Mouse (Mus musculus) embryo, embryonic 9.5 days (tissue): ENCODE results near the gene 4921524J17Rik.

ENCODE experiments used
- DNase-seq: peaks from one replicate; pipeline ENCODE4 v3.0.0-alpha.2; 2017; ENCODE audit errors: extremely low spot score

Gene 4921524J17Rik

DNA sequence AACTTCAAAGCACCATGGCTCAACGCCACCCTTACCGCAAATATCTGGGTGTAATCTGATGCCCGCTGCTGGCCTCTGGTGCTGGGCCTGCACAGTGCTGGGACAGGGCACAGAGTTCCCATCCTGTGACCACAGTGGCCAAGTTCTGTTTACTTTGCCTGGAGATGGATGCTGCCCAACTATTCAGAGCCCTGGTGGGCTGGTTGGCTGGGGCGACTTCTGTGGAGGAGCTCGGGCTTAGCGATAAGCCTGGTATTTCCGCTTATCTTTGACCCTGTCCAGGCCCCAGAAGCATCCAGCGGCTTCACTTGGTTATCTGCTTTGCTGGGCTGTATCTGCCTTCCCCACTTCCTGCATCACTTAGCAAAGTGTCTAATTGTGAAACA lies 51.8 kb downstream of the 4921524J17Rik start:
- peak; percentile 17 for DNase-seq

DNA sequence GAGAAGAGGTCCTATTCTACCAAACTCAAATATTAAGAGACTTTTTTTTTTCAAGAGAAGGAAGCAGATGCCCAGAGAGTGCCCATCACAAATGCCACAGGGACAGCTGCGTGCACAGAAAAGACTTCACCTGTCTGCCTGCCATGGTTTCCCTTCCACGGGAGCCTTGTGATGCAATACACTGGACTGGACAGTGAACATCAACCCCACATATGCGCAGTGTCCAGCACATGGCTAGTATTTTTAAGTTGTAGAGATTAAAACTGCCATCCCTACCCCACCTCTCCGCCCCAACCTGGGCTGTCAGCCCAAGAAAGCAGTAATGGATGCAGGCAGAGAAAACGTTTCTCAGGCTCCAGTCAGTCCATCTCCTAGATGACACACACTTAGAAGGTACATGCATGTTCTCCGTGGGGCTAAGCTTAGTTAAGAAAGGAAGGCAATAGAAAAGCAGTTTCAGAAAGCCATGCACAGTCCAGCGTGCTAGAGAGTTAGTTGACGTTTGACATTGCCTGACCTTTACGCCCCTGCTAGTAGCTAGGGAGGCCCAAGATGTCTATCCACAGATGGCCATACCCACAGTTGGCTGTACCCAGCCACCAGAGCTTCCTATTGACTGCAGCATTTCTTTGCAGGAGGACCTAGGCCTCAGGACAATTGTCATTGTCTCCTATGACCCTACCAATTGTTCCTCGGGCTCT lies 52.4 kb downstream of the 4921524J17Rik start:
- no peak for DNase-seq

DNA sequence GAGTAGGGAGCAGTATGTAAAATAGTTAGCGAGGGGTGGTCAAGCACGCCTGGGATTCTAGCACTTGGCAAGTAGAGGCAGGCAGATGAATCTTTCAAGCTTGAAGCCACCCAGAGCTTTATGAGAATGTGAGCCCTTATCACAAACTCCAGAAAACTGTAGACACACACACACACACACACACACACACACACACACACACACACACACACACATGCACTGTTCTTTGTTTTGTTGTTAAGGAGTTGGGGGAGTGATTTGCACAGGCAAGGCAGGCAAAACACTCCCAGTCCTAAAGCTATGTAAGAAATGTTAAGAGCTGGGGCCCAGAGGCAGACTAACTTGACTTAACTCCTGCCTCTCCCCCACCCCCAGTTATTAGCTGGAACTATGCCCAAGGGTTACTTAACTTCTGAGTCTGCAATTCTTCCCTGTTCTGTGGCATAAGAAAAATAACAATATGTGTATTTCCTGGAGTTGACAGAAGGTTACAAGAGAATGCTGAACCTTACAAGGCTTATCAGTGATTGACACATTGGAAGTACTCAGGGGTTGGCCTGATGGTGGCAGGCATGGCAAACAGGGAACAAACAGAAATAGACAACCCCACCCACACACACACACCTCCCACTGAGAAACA lies 53.4 kb downstream of the 4921524J17Rik start:
- peak; percentile 18 for DNase-seq

DNA sequence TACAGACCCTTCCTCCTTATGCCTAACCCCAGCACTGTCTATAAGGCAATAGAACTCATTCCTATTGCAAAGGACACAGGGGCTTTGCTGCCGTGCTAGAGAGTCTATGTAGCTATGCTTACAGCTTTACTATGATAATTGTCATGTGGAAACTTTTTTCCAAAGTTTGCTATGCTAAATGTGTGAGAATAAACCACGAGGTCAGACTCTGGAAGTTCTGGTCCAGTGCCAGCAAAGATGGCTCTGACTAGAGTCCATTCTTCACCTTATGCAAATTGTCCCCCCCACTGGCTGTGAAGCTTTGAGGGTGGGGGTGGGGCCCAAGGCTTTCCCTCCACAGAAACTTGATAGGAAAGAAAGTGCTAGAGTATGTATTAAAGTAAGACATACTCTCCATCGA lies 56.1 kb downstream of the 4921524J17Rik start:
- DNase-seq = no peak

DNA sequence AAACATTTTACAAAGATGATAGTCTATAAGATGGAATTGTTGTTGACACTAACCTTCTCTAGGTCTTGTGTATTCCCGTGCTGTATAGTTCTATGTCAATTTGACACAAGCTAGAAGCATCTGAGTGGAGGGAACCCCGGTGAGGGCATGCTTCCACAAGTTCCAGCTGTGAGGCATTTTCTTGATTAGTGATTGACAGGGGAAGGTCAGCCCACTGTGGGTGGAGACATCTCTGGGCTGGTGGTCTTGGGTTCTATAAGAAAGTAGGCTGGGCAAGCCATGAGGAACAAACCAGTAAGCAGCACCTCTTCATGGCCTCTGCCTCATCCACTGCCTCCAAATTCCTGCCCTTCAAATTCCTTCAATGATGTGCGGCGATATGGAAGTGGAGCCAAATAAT lies 58.3 kb downstream of the 4921524J17Rik start:
- no peak for DNase-seq

DNA sequence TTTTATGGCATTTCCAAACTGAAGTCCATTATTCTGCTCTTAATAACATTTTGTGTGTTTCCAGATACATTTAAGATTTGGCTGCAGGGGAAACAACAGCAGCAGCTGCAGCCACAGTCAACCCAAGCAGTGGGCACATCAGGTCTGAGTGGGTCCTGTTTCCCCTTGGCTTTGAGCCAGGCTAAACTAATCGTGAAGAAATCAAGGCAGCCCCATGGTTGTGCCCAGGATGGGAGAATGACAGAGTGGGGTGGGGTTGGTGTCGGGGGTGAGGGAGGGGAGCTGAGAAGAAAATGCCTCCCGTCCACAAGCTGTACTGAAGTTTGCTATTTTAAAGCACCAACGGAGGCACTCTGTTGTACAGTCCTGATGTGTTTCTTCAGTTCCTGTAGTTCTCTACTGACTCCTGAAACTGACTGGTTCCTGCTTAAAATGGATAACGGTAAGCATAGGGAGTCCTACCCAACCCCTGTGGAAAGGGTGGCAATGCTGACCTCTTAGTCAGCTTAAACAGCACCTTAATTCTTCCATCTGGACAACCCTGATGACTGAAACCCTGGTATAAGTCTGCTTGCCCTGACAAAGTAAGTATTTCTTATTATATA lies 59.1 kb downstream of the 4921524J17Rik start:
- DNase-seq = no peak

DNA sequence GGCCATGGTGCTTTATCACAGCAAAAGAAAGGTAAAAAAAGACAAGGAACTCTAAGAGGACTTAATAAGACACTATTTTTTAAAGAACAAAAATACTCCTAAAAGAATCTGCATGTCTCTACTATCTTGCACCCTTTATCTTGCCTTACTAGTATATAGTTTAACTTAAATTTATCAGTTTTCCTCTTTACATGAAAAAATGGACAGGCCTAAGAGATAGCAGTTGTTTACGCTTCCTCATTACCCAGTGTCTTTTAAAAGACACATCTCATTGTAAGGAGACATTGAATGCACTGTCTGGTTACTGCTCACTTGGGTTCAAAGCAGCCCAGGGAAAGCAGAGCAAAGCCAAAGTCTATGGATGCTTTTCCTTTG lies 60.2 kb downstream of the 4921524J17Rik start:
- DNase-seq = no peak

DNA sequence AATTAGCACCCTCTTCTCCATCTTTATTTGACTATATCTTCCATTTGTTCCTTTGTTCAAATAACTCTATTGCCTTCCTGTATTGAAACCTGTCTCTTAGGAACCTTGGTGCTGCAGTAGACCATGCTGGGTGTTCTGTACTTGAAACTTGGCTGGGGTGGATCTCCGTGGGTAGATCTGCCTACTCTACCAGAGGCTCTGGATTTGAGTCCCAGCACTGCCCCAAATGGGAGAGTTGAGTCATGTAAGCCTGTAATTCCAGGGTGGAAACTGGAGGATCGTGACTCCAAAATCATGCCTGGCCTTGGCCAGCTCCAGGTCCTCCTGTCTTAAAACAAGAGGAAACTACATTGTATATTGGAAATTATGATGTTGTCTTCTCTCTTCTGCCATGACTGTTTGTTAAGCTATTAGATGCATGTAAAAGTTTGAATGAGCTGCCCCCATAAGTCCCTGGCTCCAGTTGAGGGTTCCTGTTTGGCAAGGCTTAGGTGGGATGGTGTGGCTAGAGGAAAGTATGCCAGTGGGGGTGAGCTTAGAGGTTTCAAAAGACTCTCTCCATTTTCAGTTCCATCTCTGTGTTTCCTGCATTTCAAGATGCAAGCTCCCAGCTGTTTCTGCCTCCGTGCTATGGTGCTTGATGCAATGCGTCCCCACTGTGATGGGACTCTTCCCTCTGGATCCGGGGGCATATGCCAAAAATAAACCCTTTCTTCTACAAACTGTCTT lies 60.7 kb downstream of the 4921524J17Rik start:
- DNase-seq = no peak

DNA sequence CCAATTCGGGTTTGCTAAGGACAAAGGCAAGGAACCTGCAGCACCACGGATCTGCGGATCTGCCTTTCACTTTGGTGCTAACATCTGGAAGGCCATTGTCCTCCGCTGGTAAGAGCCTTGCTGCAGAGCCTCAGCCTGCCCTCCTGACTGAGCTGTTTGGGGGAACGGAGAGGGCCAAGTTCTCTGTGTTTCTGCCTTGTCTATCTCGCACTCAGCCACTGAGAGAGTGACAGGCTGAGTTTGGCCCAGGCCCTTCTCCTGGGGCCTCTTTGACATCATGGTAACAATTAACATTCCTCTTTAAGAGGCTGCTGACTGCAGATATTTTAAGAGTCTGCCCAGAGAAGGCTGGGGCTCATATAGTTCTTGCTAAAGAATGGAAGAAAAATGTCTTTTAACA lies 67.5 kb downstream of the 4921524J17Rik start:
- DNase-seq = peak; percentile 37

DNA sequence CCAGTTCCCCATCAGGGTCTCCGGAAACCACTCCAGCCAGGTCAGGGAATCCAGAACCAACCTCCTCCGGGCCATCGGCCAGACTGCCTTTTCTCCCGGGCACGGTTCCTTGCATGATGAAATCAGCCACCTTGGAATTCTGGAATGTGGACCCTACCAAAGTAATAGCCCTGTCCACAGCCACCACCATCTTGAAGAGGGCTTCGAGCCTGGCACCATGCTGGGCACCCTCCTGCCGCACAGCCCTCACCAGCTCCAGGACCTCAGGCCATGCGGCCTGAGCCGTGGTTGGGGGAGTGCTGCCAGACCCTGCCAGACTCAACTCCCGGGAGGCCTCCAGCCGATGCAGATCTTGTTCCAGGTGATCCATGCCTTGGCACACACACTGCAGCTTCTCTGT lies 68.0 kb downstream of the 4921524J17Rik start:
- no peak for DNase-seq

DNA sequence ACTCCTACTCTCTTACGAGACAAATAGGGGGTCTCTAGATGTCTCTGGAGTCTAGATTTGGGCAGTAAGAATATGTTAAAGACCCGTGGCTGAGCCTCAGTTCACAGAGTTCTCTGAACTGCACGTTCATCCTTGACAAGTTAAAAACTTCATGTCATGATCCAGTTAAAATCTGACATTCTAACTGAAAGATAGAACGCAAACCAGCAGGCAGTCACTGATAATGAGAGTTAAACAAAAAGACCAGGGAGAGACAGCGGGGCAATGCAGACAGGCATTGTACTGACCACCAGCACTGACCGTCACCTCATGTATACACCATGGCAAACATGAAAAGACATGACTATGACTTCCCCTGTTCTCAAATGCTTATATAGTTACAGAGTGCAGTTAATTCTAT lies 69.2 kb downstream of the 4921524J17Rik start:
- DNase-seq = no peak

DNA sequence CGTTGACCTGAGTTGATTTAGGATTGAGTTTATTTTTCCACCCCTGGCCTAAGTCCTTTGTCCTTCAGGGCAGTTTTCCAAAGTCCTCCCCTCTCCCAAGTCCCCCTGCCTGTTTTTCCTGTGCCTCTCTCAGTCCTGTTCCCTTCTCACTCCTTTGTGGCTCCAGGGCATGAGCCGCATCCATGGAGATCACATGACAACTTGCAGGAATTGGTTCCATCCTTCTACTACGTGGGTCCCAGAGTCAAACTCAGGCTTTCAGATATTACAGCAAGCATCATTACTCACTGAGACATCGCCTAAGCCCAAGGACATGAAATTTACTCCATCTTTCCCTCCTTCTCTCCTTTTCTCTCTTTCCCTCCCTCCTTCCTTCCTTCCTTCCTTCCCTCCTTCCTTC lies 70.4 kb downstream of the 4921524J17Rik start:
- DNase-seq = no peak
